Mouse (Mus musculus): Measurements from ENCODE around the gene Fev. TPM values are rescaled to one million over a fixed set of nuclear protein-coding genes. Genes with fewer than 3 reads are reported as not detected.
A peak's percentile ranks its signal among the peaks of the same experiment; 100 is the strongest.

The Fev gene
- polyA plus RNA-seq, 1 experiment from 2014 or later, result 3.3 TPM

DNA sequence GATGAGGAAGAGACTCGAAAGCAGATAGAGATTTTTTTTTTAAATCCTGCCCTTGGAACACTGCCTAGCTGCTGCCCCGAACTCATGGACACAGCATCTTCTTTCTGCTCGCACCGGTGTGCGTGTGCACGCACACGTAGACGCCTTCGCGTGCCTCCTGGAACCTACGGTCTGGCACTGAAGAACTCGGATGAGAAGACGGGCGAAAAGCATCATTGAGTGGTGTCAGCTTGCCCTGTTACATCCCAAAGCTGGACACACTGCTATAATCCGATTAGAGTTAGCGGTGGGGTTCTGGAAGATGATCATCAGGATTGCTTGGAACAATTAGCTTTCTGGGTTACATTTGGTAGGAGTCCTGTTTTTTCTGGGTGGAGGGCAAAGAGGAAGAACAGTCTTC, 26.4 kb downstream of the Fev start:
- H3K9me3 ChIP-seq (ENCODE audit: control insufficient read depth, low read length), result no peaks in the 10 kb centered on the region
- 2% methylated on average over 16 of the region's 16 CpGs for WGBS
- ATAC-seq (ENCODE audit: low FRiP score, low TSS enrichment) (no peak), DNase-seq (peak; percentile 52)
- peaks cover 35% of the 10 kb centered on the region for H3K4me1 ChIP-seq (ENCODE audit: control insufficient read depth, insufficient read depth, low read length)
- no peaks in the 10 kb centered on the region for H3K36me3 ChIP-seq (ENCODE audit: control insufficient read depth, insufficient read depth, low read length)
- peak overlapping the region; percentile 92 for H3K4me2 ChIP-seq (ENCODE audit: low read length)
- H3K27ac ChIP-seq (replicated peaks; ENCODE audit: low read depth, low read length), result peak overlapping the region; percentile 20; the same call in 1 of the 2 replicates
- H3K27me3 ChIP-seq (ENCODE audit: control insufficient read depth, insufficient read depth, low read length), result no peaks in the 10 kb centered on the region
- H3K9ac ChIP-seq (replicated peaks; ENCODE audit: low read length), result peak overlapping the region; percentile 96
- peak overlapping the region; percentile 94 for H3K4me3 ChIP-seq (replicated peaks; ENCODE audit: low read depth, low read length)

DNA sequence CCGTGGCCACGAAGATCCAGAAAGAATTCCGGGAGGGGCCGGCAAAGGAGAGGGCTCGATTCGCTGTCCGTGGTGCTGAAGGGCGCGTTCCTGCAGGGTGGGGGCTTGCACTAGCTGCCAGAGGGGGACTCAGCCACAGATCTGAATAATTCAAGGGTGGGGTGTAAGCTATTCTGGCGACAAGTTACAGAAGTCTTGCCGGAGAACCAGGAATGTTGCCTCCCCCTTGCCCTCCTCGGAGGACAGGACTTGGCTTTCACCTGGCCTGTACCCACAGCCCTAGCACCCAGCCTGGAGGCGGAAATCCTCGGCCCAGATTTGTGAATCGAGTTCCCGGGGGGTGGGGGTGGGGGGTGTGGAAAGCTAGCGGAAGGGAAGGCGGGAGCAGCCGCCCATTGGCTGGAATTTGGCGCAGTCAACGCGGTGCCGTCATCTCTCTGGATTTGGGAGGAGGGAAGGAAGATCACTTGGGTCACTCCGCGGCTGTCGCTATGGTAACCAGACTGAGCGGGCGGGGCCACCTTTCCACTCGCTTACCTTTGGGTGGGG, 27.0 kb downstream of the Fev start:
- no peaks in the 10 kb centered on the region for H3K27me3 ChIP-seq (ENCODE audit: control insufficient read depth, insufficient read depth, low read length)
- no peaks in the 10 kb centered on the region for H3K9me3 ChIP-seq (ENCODE audit: control insufficient read depth, low read length)
- ATAC-seq (ENCODE audit: low FRiP score, low TSS enrichment) (peak; percentile 62), DNase-seq (peak; percentile 95)
- H3K9ac ChIP-seq (replicated peaks; ENCODE audit: low read length), result peak overlapping the region; percentile 96
- H3K4me1 ChIP-seq (ENCODE audit: control insufficient read depth, insufficient read depth, low read length), result peaks cover 37% of the 10 kb centered on the region
- H3K36me3 ChIP-seq (ENCODE audit: control insufficient read depth, insufficient read depth, low read length), result no peaks in the 10 kb centered on the region
- peak overlapping the region; percentile 53 for H3K27ac ChIP-seq (replicated peaks; ENCODE audit: low read depth, low read length)
- H3K4me2 ChIP-seq (ENCODE audit: low read length), result peak overlapping the region; percentile 92
- H3K4me3 ChIP-seq (replicated peaks; ENCODE audit: low read depth, low read length), result peak overlapping the region; percentile 94
- WGBS, result 0% methylated on average over 29 of the region's 29 CpGs

DNA sequence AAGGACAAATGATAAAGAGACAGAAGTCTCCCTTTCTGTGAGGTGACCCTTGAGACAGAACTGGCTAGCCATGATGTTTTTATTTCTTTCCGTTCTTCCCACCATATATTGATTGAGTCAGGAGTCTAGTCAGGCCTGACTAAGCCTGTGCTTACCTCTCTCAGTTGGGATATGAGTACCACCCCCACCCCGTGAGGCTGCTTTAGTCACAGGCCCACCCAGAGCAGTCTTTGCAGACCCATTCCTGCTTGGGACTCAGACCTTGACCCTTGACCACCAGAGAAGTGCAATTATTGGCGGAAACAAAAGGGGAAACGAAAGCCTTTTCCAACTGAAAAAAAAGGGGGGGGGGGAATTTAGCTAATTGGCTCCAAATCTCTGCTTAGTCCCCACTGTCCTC, 27.5 kb downstream of the Fev start:
- Histone ChIP-seq H3K27ac (replicated peaks; ENCODE audit: low read depth, low read length) (peak overlapping the region; percentile 53), H3K27me3 (ENCODE audit: control insufficient read depth, insufficient read depth, low read length) (no peaks in the 10 kb centered on the region), H3K4me3 (replicated peaks; ENCODE audit: low read depth, low read length) (peak overlapping the region; percentile 94), H3K36me3 (ENCODE audit: control insufficient read depth, insufficient read depth, low read length) (no peaks in the 10 kb centered on the region), H3K4me2 (ENCODE audit: low read length) (peak overlapping the region; percentile 92), H3K4me1 (ENCODE audit: control insufficient read depth, insufficient read depth, low read length) (peaks cover 37% of the 10 kb centered on the region), H3K9ac (replicated peaks; ENCODE audit: low read length) (peak overlapping the region; percentile 96), H3K9me3 (ENCODE audit: control insufficient read depth, low read length) (no peaks in the 10 kb centered on the region)
- ATAC-seq (ENCODE audit: low FRiP score, low TSS enrichment), result no peak
- DNase-seq, result peak; percentile 36
- 3% methylated on average over 4 of the region's 4 CpGs for WGBS

DNA sequence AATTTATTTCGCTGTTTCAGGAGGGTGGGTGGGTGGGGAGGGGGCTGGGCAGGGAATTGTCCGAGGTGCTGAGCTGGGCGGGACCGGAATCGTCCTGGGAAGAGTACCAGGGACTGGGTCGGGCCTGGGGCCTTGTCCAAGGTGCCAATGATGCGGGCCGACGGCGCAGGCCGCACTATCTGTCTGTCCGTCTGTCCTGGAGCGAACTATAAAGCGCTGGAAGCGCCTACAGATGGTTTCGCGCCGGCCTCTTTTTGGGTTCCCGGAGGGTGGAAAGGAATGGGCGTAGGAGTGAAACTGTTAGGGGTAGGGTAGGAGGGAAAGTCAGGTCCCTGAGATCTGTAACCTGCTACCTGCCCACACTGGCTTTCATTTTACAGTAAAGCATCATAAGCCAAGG, 28.0 kb downstream of the Fev start:
- H3K27ac ChIP-seq (replicated peaks; ENCODE audit: low read depth, low read length), result no peak overlapping the region; the same call in 1 of the 2 replicates
- whole genome bisulfite sequencing, result 3% methylated on average over 20 of the region's 20 CpGs
- no peak for ATAC-seq (ENCODE audit: low FRiP score, low TSS enrichment)
- peak overlapping the region; percentile 92 for H3K4me2 ChIP-seq (ENCODE audit: low read length)
- no peaks in the 10 kb centered on the region for H3K27me3 ChIP-seq (ENCODE audit: control insufficient read depth, insufficient read depth, low read length)
- no peaks in the 10 kb centered on the region for H3K36me3 ChIP-seq (ENCODE audit: control insufficient read depth, insufficient read depth, low read length)
- H3K4me3 ChIP-seq (replicated peaks; ENCODE audit: low read depth, low read length), result peak overlapping the region; percentile 94
- H3K4me1 ChIP-seq (ENCODE audit: control insufficient read depth, insufficient read depth, low read length), result peaks cover 39% of the 10 kb centered on the region
- peak; percentile 27 for DNase-seq
- H3K9me3 ChIP-seq (ENCODE audit: control insufficient read depth, low read length), result no peaks in the 10 kb centered on the region
- peak overlapping the region; percentile 96 for H3K9ac ChIP-seq (replicated peaks; ENCODE audit: low read length)

DNA sequence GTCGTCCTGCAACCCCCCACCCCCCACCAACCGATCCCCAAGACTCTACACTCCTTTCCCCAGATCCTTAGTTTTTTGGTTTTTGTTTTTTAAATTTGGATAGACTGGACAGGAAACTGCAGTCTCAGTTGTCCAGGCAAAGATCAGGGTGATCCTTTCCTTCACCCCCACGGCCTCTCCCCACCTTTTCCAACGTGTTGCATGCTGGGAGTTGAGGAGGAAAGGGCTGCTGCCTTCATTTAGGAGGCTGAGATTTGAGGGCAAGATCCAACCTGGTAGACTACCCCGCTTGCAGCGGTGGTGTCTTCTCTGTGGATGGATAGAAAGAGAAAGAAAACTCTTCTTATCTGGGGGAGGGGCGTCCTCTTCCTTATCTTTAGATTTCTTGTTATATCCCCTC, 28.4 kb downstream of the Fev start:
- H3K27ac ChIP-seq (replicated peaks; ENCODE audit: low read depth, low read length), result no peak overlapping the region; the same call in 1 of the 2 replicates
- peaks cover 43% of the 10 kb centered on the region for H3K4me1 ChIP-seq (ENCODE audit: control insufficient read depth, insufficient read depth, low read length)
- H3K36me3 ChIP-seq (ENCODE audit: control insufficient read depth, insufficient read depth, low read length), result no peaks in the 10 kb centered on the region
- H3K9me3 ChIP-seq (ENCODE audit: control insufficient read depth, low read length), result no peaks in the 10 kb centered on the region
- ATAC-seq (ENCODE audit: low FRiP score, low TSS enrichment) (no peak), DNase-seq (peak; percentile 59)
- H3K27me3 ChIP-seq (ENCODE audit: control insufficient read depth, insufficient read depth, low read length), result no peaks in the 10 kb centered on the region
- WGBS, result under 1% methylated on average over 7 of the region's 7 CpGs
- peak overlapping the region; percentile 92 for H3K4me2 ChIP-seq (ENCODE audit: low read length)
- peak overlapping the region; percentile 96 for H3K9ac ChIP-seq (replicated peaks; ENCODE audit: low read length)
- H3K4me3 ChIP-seq (replicated peaks; ENCODE audit: low read depth, low read length), result peak overlapping the region; percentile 94

DNA sequence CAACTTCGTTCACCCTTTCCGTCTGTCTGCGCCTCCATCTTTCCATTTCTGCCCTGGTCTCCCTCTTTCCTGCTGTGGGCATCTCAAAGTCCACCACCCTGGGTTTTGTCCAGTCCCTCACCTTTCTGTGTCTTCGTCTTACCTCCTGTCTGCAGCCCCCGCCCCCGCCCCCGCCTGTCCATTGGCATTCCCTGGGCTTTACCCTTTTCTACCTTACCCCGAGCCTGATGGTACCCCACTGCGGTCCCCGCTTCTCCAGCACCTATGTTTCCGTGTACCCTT, 28.8 kb downstream of the Fev start:
- Histone ChIP-seq H3K4me3 (replicated peaks; ENCODE audit: low read depth, low read length) (peak overlapping the region; percentile 94), H3K27me3 (ENCODE audit: control insufficient read depth, insufficient read depth, low read length) (no peaks in the 10 kb centered on the region), H3K27ac (replicated peaks; ENCODE audit: low read depth, low read length) (peak overlapping the region; percentile 91; the same call in 1 of the 2 replicates), H3K9ac (replicated peaks; ENCODE audit: low read length) (peak overlapping the region; percentile 96), H3K9me3 (ENCODE audit: control insufficient read depth, low read length) (no peaks in the 10 kb centered on the region), H3K4me2 (ENCODE audit: low read length) (peak overlapping the region; percentile 92), H3K4me1 (ENCODE audit: control insufficient read depth, insufficient read depth, low read length) (peaks cover 47% of the 10 kb centered on the region), H3K36me3 (ENCODE audit: control insufficient read depth, insufficient read depth, low read length) (no peaks in the 10 kb centered on the region)
- 1% methylated on average over 11 of the region's 11 CpGs for WGBS
- DNase-seq (no peak), ATAC-seq (ENCODE audit: low FRiP score, low TSS enrichment) (no peak)

DNA sequence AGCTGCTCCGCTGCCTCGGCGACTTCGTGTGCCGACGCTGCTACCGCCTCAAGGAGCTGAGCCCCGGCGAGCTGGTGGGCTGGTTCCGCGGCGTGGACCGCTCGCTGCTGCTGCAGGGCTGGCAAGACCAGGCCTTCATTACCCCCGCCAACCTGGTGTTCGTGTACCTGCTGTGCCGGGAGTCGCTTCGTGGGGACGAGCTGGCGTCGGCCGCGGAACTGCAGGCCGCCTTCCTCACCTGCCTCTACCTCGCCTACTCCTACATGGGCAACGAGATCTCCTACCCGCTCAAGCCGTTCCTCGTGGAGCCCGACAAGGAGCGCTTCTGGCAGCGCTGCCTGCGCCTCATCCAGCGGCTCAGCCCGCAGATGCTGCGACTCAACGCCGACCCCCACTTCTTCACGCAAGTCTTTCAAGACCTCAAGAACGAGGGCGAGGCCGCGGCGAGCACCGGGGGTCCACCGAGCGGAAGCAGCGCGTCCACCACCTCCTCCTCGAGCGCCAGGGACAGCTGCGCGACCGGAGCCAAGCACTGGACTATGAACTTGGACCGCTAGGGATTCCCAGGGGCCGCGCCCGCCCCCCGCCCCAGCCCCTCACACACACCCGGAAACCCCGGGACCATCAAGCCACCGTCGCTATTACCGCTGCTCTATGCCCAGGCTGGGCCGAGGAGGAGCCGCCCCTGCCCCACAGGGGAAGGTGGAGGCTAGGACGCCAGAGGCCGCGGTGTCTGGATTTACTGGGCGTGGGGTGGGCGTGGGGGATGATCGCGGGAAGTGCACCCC, 29.4 kb downstream of the Fev start:
- DNase-seq, result peak; percentile 70
- Histone ChIP-seq H3K27me3 (ENCODE audit: control insufficient read depth, insufficient read depth, low read length) (no peaks in the 10 kb centered on the region), H3K27ac (replicated peaks; ENCODE audit: low read depth, low read length) (peak overlapping the region; percentile 91), H3K4me2 (ENCODE audit: low read length) (peak overlapping the region; percentile 92), H3K9me3 (ENCODE audit: control insufficient read depth, low read length) (no peaks in the 10 kb centered on the region), H3K4me3 (replicated peaks; ENCODE audit: low read depth, low read length) (peak overlapping the region; percentile 94), H3K36me3 (ENCODE audit: control insufficient read depth, insufficient read depth, low read length) (no peaks in the 10 kb centered on the region), H3K9ac (replicated peaks; ENCODE audit: low read length) (peak overlapping the region; percentile 96), H3K4me1 (ENCODE audit: control insufficient read depth, insufficient read depth, low read length) (peaks cover 52% of the 10 kb centered on the region)
- ATAC-seq (ENCODE audit: low FRiP score, low TSS enrichment), result no peak
- under 1% methylated on average over 74 of the region's 74 CpGs for WGBS

DNA sequence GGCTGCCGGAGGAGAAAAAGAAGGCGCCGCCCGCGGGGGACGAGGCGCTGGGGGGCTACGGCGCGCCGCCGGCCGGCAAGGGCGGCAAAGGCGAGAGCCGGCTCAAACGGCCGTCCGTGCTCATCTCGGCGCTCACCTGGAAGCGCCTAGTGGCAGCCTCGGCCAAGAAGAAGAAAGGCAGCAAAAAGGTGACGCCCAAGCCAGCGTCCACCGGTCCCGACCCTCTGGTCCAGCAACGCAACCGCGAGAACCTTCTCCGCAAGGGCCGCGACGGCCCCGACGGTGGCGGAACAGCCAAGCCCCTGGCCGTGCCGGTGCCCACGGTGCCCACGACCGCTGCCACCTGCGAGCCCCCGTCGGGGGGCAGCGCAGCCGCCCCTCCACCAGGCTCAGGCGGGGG, 30.1 kb downstream of the Fev start:
- Histone ChIP-seq H3K27ac (replicated peaks; ENCODE audit: low read depth, low read length) (peak overlapping the region; percentile 91), H3K4me1 (ENCODE audit: control insufficient read depth, insufficient read depth, low read length) (peaks cover 57% of the 10 kb centered on the region), H3K9ac (replicated peaks; ENCODE audit: low read length) (peak overlapping the region; percentile 96), H3K4me2 (ENCODE audit: low read length) (peak overlapping the region; percentile 92), H3K4me3 (replicated peaks; ENCODE audit: low read depth, low read length) (peak overlapping the region; percentile 94), H3K9me3 (ENCODE audit: control insufficient read depth, low read length) (no peaks in the 10 kb centered on the region), H3K27me3 (ENCODE audit: control insufficient read depth, insufficient read depth, low read length) (no peaks in the 10 kb centered on the region), H3K36me3 (ENCODE audit: control insufficient read depth, insufficient read depth, low read length) (no peaks in the 10 kb centered on the region)
- WGBS, result 0% methylated on average over 48 of the region's 48 CpGs
- ATAC-seq (ENCODE audit: low FRiP score, low TSS enrichment) (no peak), DNase-seq (peak; percentile 67)
